Mouse (Mus musculus) adrenal gland, postnatal 25 days (tissue): ENCODE measurements around the gene Itga7. TPM values are rescaled to one million over a fixed set of nuclear protein-coding genes. Genes with fewer than 3 reads are reported as not detected.
A peak's percentile ranks its signal among the peaks of the same experiment; 100 is the strongest.

Experiments used
- DNase-seq: peaks from one replicate; pipeline ENCODE4 v3.0.0; 2021; ENCODE audit warnings: mixed read lengths
- total RNA-seq: library from RNA; stranded (reverse); gene quantifications from 2 replicates; pipeline ENCODE4 v1.2.3, GENCODE M21; 2021

Itga7 gene
- total RNA-seq, 1 experiment from 2014 or later, result 9.6 TPM

DNA sequence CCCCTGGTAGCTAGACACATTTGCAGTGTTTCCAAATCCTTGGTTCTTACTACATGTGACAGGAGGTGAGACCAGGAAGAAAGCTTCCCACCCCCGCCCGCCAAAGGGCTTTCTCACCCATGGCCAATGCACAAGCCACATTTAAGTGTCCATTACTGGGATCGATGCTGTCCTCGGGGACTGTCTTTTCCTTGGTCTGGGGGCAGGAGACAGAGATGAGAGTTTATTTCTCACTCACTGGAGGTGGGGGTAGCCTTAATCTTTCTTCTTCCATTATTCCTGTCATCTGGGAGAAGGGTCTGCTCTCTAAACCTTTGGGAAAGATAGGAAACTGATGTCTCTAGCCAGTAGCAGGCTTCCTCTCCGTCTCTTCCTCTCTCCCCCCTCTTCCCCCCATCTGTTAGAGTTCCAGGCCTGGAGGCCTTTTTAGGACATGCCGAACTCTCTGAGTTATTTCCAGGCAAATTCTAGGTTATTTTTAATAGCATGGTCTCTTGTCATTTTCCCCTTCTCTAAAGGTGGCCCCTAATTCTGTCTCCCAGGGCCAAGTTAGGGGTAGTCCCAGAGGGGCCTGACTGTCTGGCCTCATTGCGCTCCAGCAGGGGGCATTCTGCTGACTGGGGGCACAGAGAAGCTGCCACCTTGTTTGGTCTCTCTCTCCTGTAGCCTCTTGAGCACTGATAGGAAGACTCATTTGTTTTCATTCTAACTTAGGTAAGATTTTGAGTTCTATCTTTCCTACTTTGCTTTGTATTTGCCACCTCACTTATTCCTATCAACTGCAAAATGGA, 1.6 kb downstream of the Itga7 start:
- no peak for DNase-seq

DNA sequence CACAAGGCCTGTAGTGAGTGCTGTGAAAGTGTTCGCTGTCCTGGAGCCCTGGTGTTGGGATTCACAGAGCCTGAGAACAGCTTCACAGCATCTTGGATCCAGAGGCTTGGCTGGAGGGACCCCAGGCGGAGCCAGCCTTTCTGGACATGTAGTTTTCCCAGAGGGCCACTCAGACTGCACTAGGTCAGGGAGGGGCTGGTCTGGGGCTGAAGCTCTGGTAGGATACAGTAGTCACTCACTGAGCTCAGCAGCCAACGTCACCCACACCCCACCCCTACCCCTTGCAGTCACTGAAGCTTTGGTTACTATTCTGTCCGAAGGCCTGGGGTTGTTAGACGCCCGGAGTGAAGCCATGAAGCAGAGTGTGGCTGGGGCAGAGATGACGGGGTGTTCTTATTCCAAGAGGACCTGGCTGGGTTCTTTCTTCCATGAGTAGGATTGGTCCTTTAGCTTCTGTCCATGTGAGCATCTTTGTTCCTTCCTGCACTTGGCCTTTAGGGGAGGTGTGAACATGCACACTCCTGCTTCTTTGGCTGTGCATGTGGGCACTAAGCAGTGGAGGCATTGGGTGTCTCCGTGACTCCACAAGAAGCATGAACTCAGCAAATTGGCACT, 2.3 kb downstream of the Itga7 start:
- no peak for DNase-seq

DNA sequence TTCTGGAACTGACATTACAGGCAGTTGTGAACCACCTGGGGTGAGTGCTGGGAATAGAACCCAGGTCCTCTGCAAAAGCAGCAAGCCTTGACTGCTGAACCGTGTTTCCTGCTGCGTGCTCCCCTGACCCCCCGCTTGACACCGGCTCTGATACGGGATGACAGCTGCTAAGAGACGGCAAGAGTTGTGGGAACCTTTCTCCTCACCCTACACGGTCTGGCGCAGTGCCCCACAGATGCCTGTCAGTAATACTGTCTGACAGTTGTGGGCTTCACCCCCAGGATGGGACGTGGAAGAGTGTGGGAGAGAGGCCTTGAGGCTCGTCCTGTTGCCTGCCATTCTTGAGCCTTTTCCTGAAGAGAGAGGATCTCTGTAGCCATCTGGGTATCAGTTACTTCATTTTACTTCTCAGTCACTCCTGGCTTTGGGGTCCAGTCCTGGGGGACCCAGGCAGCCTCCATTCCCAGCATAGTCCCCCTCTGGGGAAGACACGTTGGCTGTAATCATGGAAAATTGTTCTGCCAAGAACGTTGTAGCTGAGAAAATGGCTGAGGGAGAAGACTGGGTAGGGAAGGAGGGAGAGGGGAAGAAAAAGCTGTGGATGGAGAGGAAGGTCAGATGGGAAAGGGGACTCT, 4.3 kb downstream of the Itga7 start:
- no peak for DNase-seq

DNA sequence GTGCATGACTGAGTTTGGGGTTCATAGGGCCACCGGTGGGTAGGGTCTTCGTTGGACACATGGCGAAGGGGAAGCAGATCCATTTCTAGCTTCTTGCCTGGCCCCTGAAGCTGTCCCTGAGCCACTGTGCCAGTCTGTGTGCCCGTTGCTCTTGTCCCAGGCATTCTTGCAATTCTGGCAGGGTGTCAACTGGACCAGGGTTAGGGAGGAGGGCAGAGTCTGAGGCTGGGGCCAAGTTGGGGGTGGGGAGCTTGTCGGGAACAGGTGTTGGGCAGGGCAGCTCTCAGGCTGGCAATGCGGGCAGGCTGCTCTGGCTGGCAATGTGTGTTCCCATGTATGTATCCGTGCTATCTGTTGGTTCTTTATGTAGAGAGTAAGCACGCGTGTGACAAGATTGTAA, 4.8 kb downstream of the Itga7 start:
- DNase-seq, result peak; percentile 71

DNA sequence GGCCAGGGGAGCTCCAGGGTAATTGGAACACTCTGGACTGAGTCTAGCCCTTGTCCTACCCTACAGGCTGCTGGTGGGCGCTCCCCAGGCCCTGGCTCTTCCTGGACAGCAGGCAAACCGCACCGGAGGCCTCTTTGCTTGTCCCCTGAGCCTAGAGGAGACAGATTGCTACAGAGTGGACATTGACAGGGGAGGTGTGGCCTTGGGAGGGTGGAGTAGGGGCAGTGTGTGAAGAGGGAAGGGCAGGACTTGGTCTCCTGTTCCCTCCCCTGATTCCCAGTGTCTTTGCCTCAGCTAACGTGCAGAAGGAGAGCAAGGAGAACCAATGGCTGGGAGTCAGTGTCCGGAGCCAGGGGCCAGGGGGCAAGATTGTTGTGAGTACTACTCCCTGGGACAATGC, 5.4 kb downstream of the Itga7 start:
- no peak for DNase-seq

DNA sequence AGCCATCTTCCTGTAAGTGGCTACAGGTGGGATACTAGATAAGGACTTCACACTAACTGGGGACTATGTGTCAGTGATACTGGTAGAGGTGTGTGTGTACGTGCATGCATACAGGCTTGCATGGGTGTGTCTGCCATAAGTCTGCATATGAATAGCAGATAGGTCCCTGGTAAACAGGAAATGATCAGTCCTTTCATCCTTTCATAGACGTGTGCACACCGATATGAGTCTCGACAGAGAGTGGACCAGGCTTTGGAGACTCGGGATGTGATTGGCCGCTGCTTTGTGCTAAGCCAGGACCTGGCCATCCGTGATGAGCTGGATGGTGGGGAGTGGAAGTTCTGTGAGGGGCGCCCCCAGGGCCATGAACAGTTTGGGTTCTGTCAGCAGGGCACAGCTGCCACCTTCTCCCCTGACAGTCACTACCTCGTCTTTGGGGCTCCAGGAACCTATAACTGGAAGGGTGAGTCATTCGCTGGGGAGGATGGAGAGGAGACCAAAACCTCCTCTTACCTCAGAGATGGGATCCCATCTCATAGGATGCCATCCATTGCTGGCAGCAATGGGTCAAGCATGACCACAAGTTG, 7.0 kb downstream of the Itga7 start:
- DNase-seq, result no peak

DNA sequence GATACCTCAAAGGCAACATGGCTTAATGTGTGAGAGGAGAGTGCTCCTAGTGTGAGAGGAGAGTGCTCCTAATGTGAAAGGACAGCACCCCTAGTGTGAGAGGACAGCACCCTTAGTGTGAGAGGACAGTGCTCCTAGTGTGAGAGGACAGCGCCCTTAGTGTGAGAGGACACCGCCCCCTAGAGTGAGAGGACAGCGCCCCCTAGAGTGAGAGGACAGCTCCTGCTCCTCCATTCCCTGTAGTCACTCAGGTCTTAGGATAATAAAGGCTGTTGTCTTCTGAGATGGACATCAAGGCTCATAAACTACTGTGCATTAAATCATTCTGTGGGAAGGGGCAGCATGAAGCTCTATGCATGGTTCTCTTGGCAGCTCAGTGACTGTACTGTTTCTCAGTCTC, 12.1 kb downstream of the Itga7 start:
- DNase-seq, result peak; percentile 51

DNA sequence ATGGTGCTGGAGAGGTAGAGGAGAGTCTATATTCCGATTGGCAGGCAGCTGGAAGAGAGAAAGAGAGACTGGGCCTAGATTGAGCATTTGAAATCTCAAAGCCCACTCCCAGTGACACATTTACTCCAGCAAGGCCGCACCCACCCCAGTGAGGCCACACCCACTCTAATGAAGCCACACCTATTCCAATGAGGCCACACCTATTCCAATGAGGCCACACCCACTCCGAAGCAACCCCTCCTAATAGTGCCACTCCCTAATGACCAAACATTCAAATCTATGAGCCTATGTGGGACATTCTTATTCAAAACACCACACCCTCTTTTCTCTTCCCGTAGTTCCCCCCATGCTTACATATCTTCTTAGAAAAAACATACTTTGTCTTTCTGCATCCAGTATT, 13.9 kb downstream of the Itga7 start:
- DNase-seq, result no peak

DNA sequence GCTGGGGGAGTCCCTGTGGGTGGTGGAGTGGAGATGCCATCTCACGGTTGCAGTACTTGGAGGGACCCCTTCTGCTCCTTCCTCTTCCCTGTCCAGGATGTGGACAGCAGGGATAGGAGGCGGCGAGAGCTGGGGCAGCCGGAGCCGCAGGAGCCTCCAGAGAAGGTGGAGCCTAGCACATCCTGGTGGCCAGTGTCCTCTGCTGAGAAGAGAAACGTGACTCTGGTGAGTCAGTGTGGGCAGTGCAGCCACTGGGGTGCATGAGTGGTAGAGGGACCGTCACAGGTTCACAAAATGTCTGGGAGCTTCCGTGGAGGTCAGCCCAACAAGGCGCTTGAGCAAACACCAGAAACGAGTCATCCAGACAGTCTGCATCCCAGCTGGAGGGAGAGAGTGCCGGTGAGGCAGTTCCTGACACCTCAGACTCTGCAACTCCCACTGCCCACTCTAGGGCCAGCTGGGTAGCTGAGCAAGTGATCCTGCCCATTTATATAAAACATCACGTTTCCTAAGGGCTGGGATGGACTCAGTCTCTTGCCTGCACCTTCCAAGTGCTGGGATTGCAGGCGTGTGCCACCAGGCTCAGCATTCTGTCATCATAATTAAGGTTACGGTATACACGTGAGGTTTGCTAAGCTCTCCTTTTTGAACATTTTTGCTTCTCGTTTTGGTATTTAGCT, 16.7 kb downstream of the Itga7 start:
- DNase-seq, result no peak

DNA sequence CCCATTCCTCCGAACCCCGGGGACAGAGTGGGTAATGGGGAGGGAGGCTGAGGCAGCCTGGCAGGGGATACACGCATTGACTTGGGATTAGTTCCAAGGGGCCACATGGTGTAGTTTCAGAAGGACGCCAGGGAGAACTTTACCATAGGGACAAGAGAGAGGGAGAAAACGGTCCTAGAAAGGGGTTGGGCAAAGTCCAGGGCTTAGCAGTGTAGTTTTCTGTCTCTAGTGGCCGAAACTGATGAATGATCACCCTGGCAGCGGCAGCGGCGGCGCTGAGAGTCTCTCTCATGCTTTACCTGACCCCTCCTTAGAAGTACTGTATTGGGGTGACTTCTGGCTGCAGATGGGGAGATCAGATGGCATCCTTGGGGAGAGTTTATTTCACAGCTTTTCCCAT, 24.7 kb downstream of the Itga7 start:
- DNase-seq, result no peak

DNA sequence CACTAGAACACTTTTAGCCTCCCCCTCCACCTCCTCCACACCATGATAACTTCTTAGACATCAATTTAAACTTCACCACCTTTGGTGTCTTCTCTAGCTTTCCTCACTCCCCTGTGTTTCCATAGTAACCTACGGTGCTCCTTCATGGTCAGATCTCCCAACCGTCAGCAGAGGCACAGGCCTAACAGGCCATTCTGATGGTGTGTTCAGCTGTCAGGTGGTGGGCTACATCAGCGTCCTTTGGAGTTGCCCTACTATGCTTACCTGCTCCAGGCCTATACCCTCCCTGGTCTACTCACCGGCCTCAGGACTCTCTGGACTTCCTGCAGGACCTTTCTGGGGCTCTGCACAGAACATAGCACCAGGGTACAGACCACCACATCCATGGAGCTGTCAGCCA, 26.5 kb downstream of the Itga7 start:
- DNase-seq, result no peak

DNA sequence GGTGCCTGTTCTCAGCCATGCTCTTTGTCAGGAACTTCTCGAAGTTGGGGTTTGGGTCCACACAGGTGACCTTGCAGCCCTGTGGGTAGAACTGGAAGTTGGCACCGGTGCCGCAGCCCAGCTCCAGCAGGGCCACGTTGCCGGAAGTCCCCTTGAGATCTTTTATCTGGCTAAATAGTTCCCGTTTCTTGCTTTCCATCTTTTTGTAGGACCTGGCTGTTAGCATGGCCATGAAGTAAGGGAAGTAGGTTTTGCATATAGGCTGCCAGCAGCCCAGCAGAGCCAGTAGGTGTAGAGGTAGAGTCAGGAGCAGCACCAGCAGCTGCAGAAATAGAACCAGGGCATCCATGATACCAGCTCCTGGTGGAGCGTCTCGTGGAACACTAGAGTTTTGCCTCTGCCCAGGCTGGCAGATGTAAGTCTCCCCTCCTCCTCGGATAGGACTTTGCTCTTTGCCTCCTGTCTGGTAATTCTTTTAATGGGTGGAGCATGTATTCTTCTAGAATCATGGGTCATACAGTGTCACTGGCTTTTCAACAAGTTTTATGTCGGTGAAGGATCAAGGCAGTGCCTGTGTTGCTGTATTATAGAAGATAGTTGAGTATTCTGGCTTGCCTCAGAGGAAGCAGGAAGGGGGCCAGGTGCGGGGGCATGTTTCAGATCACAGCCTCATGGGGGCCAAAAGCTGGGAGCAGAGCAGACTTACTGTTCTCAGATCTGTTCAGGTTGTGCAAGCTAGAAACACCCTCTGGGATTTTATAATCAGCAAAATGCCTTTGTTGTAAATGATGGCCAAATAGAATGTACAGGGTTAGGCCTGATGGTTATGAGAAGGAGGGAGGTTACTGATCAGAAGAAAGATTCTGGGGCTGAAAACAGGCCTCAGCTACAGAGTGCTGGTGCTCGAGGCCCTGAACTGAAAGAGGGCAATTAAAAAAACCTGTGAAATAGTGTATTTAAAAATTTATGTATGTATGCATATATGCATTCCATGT, 27.3 kb downstream of the Itga7 start, which contains the start of gene Mettl7b:
Gene Mettl7b (minus strand): TSS at position 399 of the 995 bp plus-strand sequence.
- DNase-seq, result no peak

DNA sequence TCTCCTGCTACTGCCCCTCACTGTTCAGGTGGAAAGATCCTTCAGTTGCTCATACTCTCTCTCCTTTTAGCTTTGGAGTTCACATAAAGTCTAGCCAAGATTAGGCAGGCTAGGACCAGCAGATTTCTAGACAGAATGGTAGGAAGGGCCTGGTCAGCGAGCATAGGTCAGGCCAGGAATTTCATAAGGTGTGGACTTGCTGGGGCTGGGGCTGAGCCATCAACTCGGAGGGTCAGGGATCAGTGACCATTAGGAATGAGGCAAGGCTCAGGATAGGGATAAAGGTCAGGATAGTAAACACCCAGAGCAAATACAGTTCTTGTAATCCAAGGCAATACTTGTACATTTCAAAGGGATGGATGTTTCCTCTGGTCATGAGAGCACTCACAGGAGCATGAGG, 31.3 kb downstream of the Itga7 start:
- no peak for DNase-seq

DNA sequence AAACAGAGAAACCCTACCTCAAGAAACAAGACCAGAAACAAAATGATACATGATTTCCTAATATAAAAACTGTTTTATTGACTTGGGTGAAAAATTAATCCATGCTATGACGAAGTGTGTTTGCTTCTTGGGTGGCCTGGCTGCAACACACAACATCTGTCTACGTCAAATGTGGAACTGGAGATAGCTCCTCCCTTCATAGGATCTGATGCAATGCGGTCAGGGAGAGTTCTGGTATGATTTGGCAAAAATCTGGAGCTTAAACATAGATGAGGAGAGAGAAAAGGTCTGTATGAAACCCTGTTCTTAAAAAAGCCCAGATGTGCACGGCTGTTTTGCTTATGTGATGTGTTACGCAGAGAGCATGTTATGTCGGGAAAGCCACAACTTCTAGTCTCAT, 32.3 kb downstream of the Itga7 start:
- no peak for DNase-seq

DNA sequence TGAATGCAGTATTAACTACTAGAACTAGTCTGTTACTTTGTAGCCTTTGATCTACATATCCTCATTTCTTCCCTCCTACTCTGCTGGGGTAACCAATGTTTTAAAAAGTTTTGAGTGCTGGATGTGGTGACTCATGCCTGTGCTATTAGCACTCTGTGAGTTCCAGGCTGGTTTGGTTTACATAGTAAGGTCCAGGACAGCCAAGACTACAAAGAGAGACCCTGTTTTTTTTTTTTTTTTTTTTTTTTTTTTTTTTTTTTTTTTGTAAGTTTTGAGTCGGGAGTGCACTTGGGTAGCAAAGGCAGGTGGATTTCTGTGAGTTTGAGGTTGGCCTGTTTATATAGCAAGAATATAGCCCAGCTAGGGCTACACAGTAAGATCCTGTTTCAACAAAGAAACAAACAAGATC, 34.7 kb downstream of the Itga7 start:
- no peak for DNase-seq

DNA sequence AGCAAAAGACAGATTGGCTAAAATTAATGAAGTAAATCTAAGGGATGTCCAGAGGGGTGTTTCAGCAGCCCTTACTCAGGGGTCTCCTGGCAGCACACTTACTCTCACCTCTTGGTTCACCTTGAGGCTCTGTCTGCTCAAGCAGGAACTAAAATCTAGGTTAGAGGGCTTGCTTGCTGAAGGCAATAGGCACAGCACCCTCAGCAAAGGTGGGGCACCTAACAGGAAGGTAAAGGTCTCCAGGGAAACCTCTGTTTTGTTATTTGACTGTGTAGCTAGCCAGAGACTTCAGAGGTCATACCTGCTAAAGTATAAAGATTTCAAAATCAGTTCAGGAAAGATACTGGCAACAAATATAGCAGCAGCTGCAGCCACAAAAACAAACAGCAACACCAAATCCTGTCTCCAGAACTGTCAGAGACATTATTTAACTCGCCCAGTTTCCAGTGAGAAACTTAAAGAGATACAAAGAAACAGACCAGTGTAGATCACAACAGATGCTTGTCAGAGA, 37.2 kb downstream of the Itga7 start:
- DNase-seq, result no peak

DNA sequence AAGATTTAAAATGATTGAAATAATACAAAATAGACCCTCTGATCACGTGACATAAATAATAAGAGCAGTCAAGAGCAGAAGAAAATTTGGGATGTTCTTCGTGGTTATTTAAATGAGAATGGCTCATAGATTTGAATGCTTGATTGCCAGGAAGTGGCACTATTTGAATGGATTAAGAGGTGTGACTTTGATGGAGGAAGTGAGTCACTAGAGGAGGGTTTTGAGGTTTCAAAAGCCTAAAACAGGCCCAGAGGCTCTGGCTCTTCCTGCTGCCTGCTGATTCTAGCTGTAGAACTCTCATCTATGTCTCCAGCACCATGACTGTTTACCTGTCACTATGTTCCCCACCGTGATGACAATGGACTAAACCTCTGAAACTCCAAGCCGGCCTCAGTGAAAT, 39.2 kb downstream of the Itga7 start:
- no peak for DNase-seq

DNA sequence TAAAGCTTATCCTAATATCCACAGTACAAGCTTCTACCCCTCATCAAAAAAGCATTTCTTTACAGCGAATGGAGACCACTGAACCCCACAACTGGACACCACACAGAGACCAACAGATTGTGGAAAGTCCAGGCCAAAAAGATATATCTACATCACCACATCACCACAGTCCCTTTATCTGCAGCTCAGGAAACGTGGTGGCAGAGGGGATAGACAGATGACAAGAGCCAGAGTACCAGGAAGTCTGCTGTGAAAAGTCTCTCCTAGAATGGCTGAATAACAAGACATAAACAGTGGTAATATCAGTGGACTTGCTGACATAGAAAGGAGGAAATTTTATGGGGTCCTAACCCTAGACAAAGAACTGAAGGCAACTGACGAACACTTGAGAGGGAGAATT, 42.8 kb downstream of the Itga7 start:
- DNase-seq, result no peak

DNA sequence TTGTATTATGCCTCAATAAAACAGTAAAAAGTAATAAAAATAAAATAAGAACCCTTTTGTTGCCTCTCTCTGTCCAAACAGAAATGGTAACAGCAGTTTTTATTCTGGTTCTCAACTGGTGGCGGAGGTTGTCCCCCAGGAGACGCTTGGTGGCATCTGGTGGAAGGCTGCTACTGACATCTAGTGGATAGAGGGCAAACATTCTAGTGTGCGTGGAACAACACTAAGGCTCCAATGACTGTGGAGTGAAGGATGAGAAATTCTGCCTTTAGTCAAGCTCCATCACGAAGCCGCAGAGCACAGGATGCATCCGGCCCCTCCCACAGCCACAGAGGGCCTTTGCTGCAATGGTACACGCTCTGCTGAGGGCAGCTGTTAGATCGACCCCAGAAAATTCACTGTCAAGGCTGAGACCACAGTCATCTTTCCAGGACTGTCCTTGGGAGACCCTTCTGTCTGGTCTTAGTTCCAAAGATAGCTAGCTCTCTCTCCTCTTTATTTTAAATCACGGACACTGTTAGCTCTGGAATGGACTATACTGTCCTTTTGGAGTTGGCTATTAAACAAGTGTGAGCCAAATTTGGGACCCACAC, 44.0 kb downstream of the Itga7 start:
- peak; percentile 24 for DNase-seq

DNA sequence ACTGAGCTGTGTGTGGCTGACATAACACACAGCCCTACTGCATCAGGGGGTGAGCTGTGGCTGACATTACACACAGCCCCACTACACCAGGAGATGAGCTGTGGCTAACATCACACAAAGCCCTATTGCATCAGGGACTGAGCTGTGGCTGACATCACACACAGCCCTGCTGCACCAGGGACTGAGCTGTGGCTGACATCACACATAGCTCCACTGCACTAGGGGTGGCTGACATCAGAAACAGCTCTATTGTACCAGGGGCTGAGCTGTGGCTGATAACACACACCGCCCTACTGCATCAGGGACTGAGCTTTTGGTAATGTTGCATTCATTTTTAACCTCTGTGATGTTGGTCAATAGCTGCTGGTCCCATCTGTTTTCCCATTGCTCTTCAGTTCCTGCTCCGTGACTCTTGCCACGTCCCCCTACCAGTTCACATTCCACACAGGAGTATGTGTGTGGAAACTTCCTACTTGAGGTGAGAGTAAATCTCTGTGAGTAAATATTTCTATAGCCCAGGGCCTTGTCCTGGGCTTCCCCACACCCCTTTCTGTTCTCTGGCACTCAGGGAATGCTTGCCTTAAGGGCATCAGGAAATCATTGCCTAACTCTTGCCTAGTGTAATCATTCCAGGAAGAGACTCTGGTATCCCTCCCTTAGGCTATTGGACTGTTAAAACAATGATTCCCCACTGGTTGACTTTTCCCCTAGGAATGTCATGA, 47.2 kb downstream of the Itga7 start:
- no peak for DNase-seq
